Comparison of ENCODE assay signal across 23 mouse cellular contexts in genomic region chr11:120723509-120723908, GRCm38 (mm10). TPM values are rescaled to one million over a fixed set of nuclear protein-coding genes. Genes with fewer than 3 reads are reported as not detected.
A peak's percentile ranks its signal among the peaks of the same experiment; 100 is the strongest.
DNase-seq lines count a peak whose midpoint lies in the region; ATAC-seq and TF ChIP-seq lines count a peak whose summit lies in the region.
"Had no signal": no experiment of that assay in that cellular context is flagged by ENCODE, and none has a peak within 500 bp of the region (broad histone marks: within the 10 kb centered on the region; RNA-seq: fewer than 3 reads in every experiment).

No protein-coding gene starts in this region.

- no peak for TF ChIP-seq CTCF in liver, adult 2 months (IDR thresholded peaks at IDR 0.05; ENCODE audit: low read depth, low read length)
- no peak for TF ChIP-seq CTCF in liver, postnatal 0 days (IDR thresholded peaks at IDR 0.05; ENCODE audit: low read depth)

- H3K79me2 ChIP-seq in liver, adult 2 months (ENCODE audit: control insufficient read depth, insufficient read depth, low read length) = no peaks in the 10 kb centered on the region

- peak overlapping the region; percentile 56 for H3K9ac ChIP-seq in hindbrain, embryonic 13.5 days
- H3K9ac ChIP-seq in hindbrain, embryonic 16.5 days (ENCODE audit: low read depth, low read length) = no peak overlapping the region
- H3K9ac ChIP-seq in liver, adult 2 months (ENCODE audit: low read depth, low read length) = no peak overlapping the region
- no peak overlapping the region for H3K9ac ChIP-seq in liver, postnatal 0 days (replicated peaks)
- H3K9ac ChIP-seq: embryonic facial prominence, embryonic 13.5 days; midbrain, embryonic 15.5 days; stomach, embryonic 15.5 days had no signal

- H3K9me3 ChIP-seq in hindbrain, embryonic 13.5 days = no peaks in the 10 kb centered on the region
- H3K9me3 ChIP-seq in hindbrain, embryonic 16.5 days (ENCODE audit: control insufficient read depth, low read length) = no peaks in the 10 kb centered on the region
- no peaks in the 10 kb centered on the region for H3K9me3 ChIP-seq in liver, postnatal 0 days (ENCODE audit: low read length)
- H3K9me3 ChIP-seq: embryonic facial prominence, embryonic 13.5 days; hindbrain, embryonic 10.5 days; midbrain, embryonic 10.5 days; midbrain, embryonic 15.5 days; stomach, embryonic 15.5 days had no signal

- H3K27ac ChIP-seq in hindbrain, embryonic 13.5 days = no peak overlapping the region
- no peak overlapping the region for H3K27ac ChIP-seq in hindbrain, embryonic 16.5 days (ENCODE audit: low read depth, low read length)
- no peak overlapping the region for H3K27ac ChIP-seq in liver, adult 2 months (replicated peaks; ENCODE audit: insufficient read depth, low read depth, low read length)
- H3K27ac ChIP-seq in liver, postnatal 0 days (ENCODE audit: low read depth) = no peak overlapping the region
- H3K27ac ChIP-seq: embryonic facial prominence, embryonic 13.5 days; gastrocnemius, adult 2 months; hindbrain, embryonic 10.5 days; midbrain, embryonic 10.5 days; midbrain, embryonic 15.5 days; stomach, embryonic 15.5 days had no signal

- H3K36me3 ChIP-seq in hindbrain, embryonic 13.5 days = peaks cover 28% of the 10 kb centered on the region
- H3K36me3 ChIP-seq in hindbrain, embryonic 16.5 days (ENCODE audit: control insufficient read depth, insufficient read depth, low read length) = peaks cover 7% of the 10 kb centered on the region
- peaks cover 4% of the 10 kb centered on the region for H3K36me3 ChIP-seq in liver, adult 2 months (ENCODE audit: control insufficient read depth, insufficient read depth, low read length)
- H3K36me3 ChIP-seq in liver, postnatal 0 days (replicated peaks; ENCODE audit: insufficient read depth, low read length) = peaks cover 9% of the 10 kb centered on the region
- H3K36me3 ChIP-seq: midbrain, embryonic 15.5 days had no signal

- ATAC-seq in hindbrain, embryonic 13.5 days (ENCODE audit: low FRiP score) = no peak
- no peak for ATAC-seq in hindbrain, embryonic 16.5 days
- no peak for ATAC-seq in liver, postnatal 0 days
- ATAC-seq: forebrain, embryonic 16.5 days; midbrain, embryonic 15.5 days had no signal

- WGBS in hindbrain, embryonic 13.5 days = 83% methylated on average over 7 of the region's 7 CpGs
- WGBS in hindbrain, embryonic 16.5 days = 88% methylated on average over 6 of the region's 7 CpGs
- 91% methylated on average over 7 of the region's 7 CpGs for WGBS in liver, adult 2 months
- 91% methylated on average over 6 of the region's 7 CpGs for WGBS in liver, postnatal 0 days (ENCODE audit: insufficient replicate concordance)

- 0 out of 2 replicates have a peak, but pooled peaks have one; percentile 17 for TF ChIP-seq POLR2A in liver, adult 2 months (IDR thresholded peaks at IDR 0.05; ENCODE audit: extremely low read depth, insufficient read depth, low read length)

- H3K4me3 ChIP-seq in hindbrain, embryonic 13.5 days = no peak overlapping the region
- no peak overlapping the region for H3K4me3 ChIP-seq in hindbrain, embryonic 16.5 days (ENCODE audit: low read length)
- no peak overlapping the region for H3K4me3 ChIP-seq in liver, adult 2 months (ENCODE audit: insufficient read depth, low read depth, low read length)
- H3K4me3 ChIP-seq in liver, postnatal 0 days (ENCODE audit: low read depth, low read length) = no peak overlapping the region
- H3K4me3 ChIP-seq: erythroblast, embryonic 14.5 days; gastrocnemius, adult 2 months; hindbrain, embryonic 10.5 days; midbrain, embryonic 10.5 days; stomach, embryonic 15.5 days had no signal

- H3K27me3 ChIP-seq in hindbrain, embryonic 13.5 days = peaks cover 34% of the 10 kb centered on the region
- no peaks in the 10 kb centered on the region for H3K27me3 ChIP-seq in hindbrain, embryonic 16.5 days (replicated peaks; ENCODE audit: control insufficient read depth, insufficient read depth, low read length)
- no peaks in the 10 kb centered on the region for H3K27me3 ChIP-seq in liver, adult 2 months (ENCODE audit: control insufficient read depth, insufficient read depth, low read length)
- peaks cover 24% of the 10 kb centered on the region for H3K27me3 ChIP-seq in liver, postnatal 0 days (ENCODE audit: insufficient read depth, low read length)

- no peak for TF ChIP-seq EP300 in liver, postnatal 0 days (IDR thresholded peaks at IDR 0.05; ENCODE audit: low read depth)

- peaks cover 39% of the 10 kb centered on the region for H3K4me1 ChIP-seq in hindbrain, embryonic 13.5 days (replicated peaks)
- peaks cover 23% of the 10 kb centered on the region for H3K4me1 ChIP-seq in hindbrain, embryonic 16.5 days (ENCODE audit: control insufficient read depth, insufficient read depth, low read depth, low read length)
- H3K4me1 ChIP-seq in liver, adult 2 months (ENCODE audit: control insufficient read depth, insufficient read depth, low read length) = peaks cover 11% of the 10 kb centered on the region; the same call in 1 of the 2 replicates
- H3K4me1 ChIP-seq in liver, postnatal 0 days (ENCODE audit: insufficient read depth) = peaks cover 30% of the 10 kb centered on the region

- no peak overlapping the region for H3K4me2 ChIP-seq in hindbrain, embryonic 13.5 days
- no peak overlapping the region for H3K4me2 ChIP-seq in hindbrain, embryonic 16.5 days (ENCODE audit: low read length)
- H3K4me2 ChIP-seq in liver, postnatal 0 days (ENCODE audit: low read depth, low read length) = no peak overlapping the region
- H3K4me2 ChIP-seq: liver, embryonic 11.5 days; stomach, embryonic 15.5 days had no signal

- DNase-seq in liver, adult 2 months (ENCODE audit: extremely low read depth, low read depth, low spot score) = no peak
- DNase-seq in liver, postnatal 0 days = no peak
- DNase-seq in right cerebral cortex, postnatal 14 days = peak; percentile 2
- DNase-seq in right cerebral cortex, postnatal 4 days = no peak
- DNase-seq: adrenal gland, postnatal 10 days; B cell, adult 2 months; cerebellum, adult 11 months; cerebellum, adult 9-10 months; cerebellum, postnatal 36 days; gastrocnemius, adult 2 months; heart, postnatal 14 days; layer of hippocampus, adult 9-11 months; lung, postnatal 10 days had no signal

RNA-seq across cellular contexts. Expression of gene Rac3, which starts 2.2 kb away (rescaled TPM):
- polyA plus RNA-seq in hindbrain, embryonic 13.5 days (2015; fragmentation: Nextera tagmentation; extraction: Ambion mirVana) = 272 and 278 TPM in 2 replicates
- polyA plus RNA-seq in hindbrain, embryonic 16.5 days (2015; fragmentation: Nextera tagmentation; extraction: Ambion mirVana) = 624 and 705 TPM in 2 replicates
- 0.20 and 0.55 TPM in 2 replicates for total RNA-seq in liver, adult 2 months (2014; rRNA removed)
- 0.72 and 1.1 TPM in 2 replicates for polyA plus RNA-seq in liver, adult 2 months (2012; rRNA removed)
- 0.36 and 0.38 TPM in 2 replicates for polyA plus RNA-seq in liver, postnatal 0 days (2015; fragmentation: Nextera tagmentation; extraction: Ambion mirVana)

RNA-seq across cellular contexts. Expression of gene Dcxr, which starts 3.6 kb away (rescaled TPM):
- 9.7 and 12.1 TPM in 2 replicates for polyA plus RNA-seq in hindbrain, embryonic 13.5 days (2015; fragmentation: Nextera tagmentation; extraction: Ambion mirVana)
- 11.1 and 12.7 TPM in 2 replicates for polyA plus RNA-seq in hindbrain, embryonic 16.5 days (2015; fragmentation: Nextera tagmentation; extraction: Ambion mirVana)
- 215 and 230 TPM in 2 replicates for total RNA-seq in liver, adult 2 months (2014; rRNA removed)
- 512 and 554 TPM in 2 replicates for polyA plus RNA-seq in liver, adult 2 months (2012; rRNA removed)
- 118 and 141 TPM in 2 replicates for polyA plus RNA-seq in liver, postnatal 0 days (2015; fragmentation: Nextera tagmentation; extraction: Ambion mirVana)

RNA-seq across cellular contexts. Expression of gene Cbr2, which starts 8.4 kb away (rescaled TPM):
- polyA plus RNA-seq in hindbrain, embryonic 13.5 days (2015; fragmentation: Nextera tagmentation; extraction: Ambion mirVana) = 0.49 TPM in 1 of 2 replicates, not detected in the other
- 1.3 and 2.0 TPM in 2 replicates for polyA plus RNA-seq in hindbrain, embryonic 16.5 days (2015; fragmentation: Nextera tagmentation; extraction: Ambion mirVana)
- not detected in 2 replicates for total RNA-seq in liver, adult 2 months (2014; rRNA removed)
- 0.28 and 0.86 TPM in 2 replicates for polyA plus RNA-seq in liver, adult 2 months (2012; rRNA removed)
- polyA plus RNA-seq in liver, postnatal 0 days (2015; fragmentation: Nextera tagmentation; extraction: Ambion mirVana) = 0.26 and 0.94 TPM in 2 replicates
- polyA plus RNA-seq: erythroblast, embryonic 14.5 days had no signal

RNA-seq across cellular contexts. Expression of gene Lrrc45, which starts 9.8 kb away (rescaled TPM):
- polyA plus RNA-seq in hindbrain, embryonic 13.5 days (2015; fragmentation: Nextera tagmentation; extraction: Ambion mirVana) = 67.9 and 73.1 TPM in 2 replicates
- 73.4 and 77.8 TPM in 2 replicates for polyA plus RNA-seq in hindbrain, embryonic 16.5 days (2015; fragmentation: Nextera tagmentation; extraction: Ambion mirVana)
- 4.4 and 5.1 TPM in 2 replicates for total RNA-seq in liver, adult 2 months (2014; rRNA removed)
- polyA plus RNA-seq in liver, adult 2 months (2012; rRNA removed) = 7.4 and 9.8 TPM in 2 replicates
- polyA plus RNA-seq in liver, postnatal 0 days (2015; fragmentation: Nextera tagmentation; extraction: Ambion mirVana) = 5.1 and 5.4 TPM in 2 replicates

RNA-seq across cellular contexts. Expression of gene Cenpx, which starts 10.0 kb away (rescaled TPM):
- 103 and 113 TPM in 2 replicates for polyA plus RNA-seq in hindbrain, embryonic 13.5 days (2015; fragmentation: Nextera tagmentation; extraction: Ambion mirVana)
- 106 and 107 TPM in 2 replicates for polyA plus RNA-seq in hindbrain, embryonic 16.5 days (2015; fragmentation: Nextera tagmentation; extraction: Ambion mirVana)
- total RNA-seq in liver, adult 2 months (2014; rRNA removed) = 20.3 and 20.5 TPM in 2 replicates
- polyA plus RNA-seq in liver, adult 2 months (2012; rRNA removed) = 63.4 and 74.6 TPM in 2 replicates
- polyA plus RNA-seq in liver, postnatal 0 days (2015; fragmentation: Nextera tagmentation; extraction: Ambion mirVana) = 81.0 and 88.0 TPM in 2 replicates

Comparison
In these comparisons a context has a peak if more than half of its experiments do, and no peak if none do; other contexts are left out.
1. RNA of gene Rac3, which starts 2.2 kb away (polyA plus RNA-seq): 624 to 705 TPM in hindbrain, embryonic 16.5 days and 272 to 278 TPM in hindbrain, embryonic 13.5 days; 0.72 to 1.1 TPM in liver, adult 2 months and 0.36 to 0.38 TPM in liver, postnatal 0 days; every median in the first group is over 100 times any median in the second.